Mouse (Mus musculus): ENCODE measurements around the gene Gm20532. TPM values are rescaled to one million over a fixed set of nuclear protein-coding genes. Genes with fewer than 3 reads are reported as not detected.

Gene Gm20532
- under 1 TPM in 1 of 2 experiments, not detected in 1; 0.36 TPM for total RNA-seq (2021)

- peak; percentile 71 to 76 for DNase-seq
- intact Hi-C loops (cut with DNase I), result no loop called here
These were observed at the start of gene Gm20532 for GRCm38 (mm10) chr2:26586294-26587043. Gene Gm20532 (plus strand): TSS chr2:26586639.

GRCm38 (mm10) chr2:26539516-26539915 is 46.9 kb upstream of the Gm20532 start:
- intact Hi-C loops (cut with DNase I), result no loop called here
- DNase-seq, result no peak

- intact Hi-C loops (cut with DNase I), result no loop called here
- no peak for DNase-seq
These were observed 45.7 kb upstream of the Gm20532 start for GRCm38 (mm10) chr2:26540721-26541120.

- intact Hi-C loops (cut with DNase I), result no loop called here
- no peak for DNase-seq
These were observed 45.1 kb upstream of the Gm20532 start for GRCm38 (mm10) chr2:26541258-26541910.

- DNase-seq, result no peak
- intact Hi-C loops (cut with DNase I), result no loop called here
These were observed 43.3 kb upstream of the Gm20532 start for GRCm38 (mm10) chr2:26543155-26543554.

GRCm38 (mm10) chr2:26543768-26544167 is 42.7 kb upstream of the Gm20532 start:
- DNase-seq, result no peak
- intact Hi-C loops (cut with DNase I), result loop anchor here (2.0 kb wide), 1 partner anchor 37 kb away; no protein-coding TSS in a partner anchor

- peak in 1 of 2 experiments; percentile 61 for DNase-seq
- intact Hi-C loops (cut with DNase I), result loop anchor here (2.0 kb wide), 1 partner anchor 37 kb away; no protein-coding TSS in a partner anchor
These were observed 42.2 kb upstream of the Gm20532 start for GRCm38 (mm10) chr2:26544265-26544664.

- peak in 1 of 2 experiments; percentile 55 for DNase-seq
- intact Hi-C loops (cut with DNase I), result no loop called here
These were observed 39.0 kb upstream of the Gm20532 start for GRCm38 (mm10) chr2:26547481-26547880.

GRCm38 (mm10) chr2:26549801-26550200 is 36.6 kb upstream of the Gm20532 start:
- peak in 1 of 2 experiments; percentile 31 for DNase-seq
- intact Hi-C loops (cut with DNase I), result no loop called here

GRCm38 (mm10) chr2:26550205-26550604 is 36.2 kb upstream of the Gm20532 start:
- intact Hi-C loops (cut with DNase I), result no loop called here
- peak in 1 of 2 experiments; percentile 34 for DNase-seq

- DNase-seq, result no peak
- intact Hi-C loops (cut with DNase I), result no loop called here
These were observed 35.7 kb upstream of the Gm20532 start for GRCm38 (mm10) chr2:26550777-26551176.

- intact Hi-C loops (cut with DNase I), result no loop called here
- DNase-seq, result no peak
These were observed 35.0 kb upstream of the Gm20532 start for GRCm38 (mm10) chr2:26551446-26551845.

- intact Hi-C loops (cut with DNase I), result no loop called here
- no peak for DNase-seq
These were observed 34.4 kb upstream of the Gm20532 start for GRCm38 (mm10) chr2:26552066-26552465.

GRCm38 (mm10) chr2:26553904-26554303 is 32.5 kb upstream of the Gm20532 start:
- intact Hi-C loops (cut with DNase I), result no loop called here
- no peak for DNase-seq

GRCm38 (mm10) chr2:26555076-26555475 is 31.4 kb upstream of the Gm20532 start:
- DNase-seq, result peak; percentile 63 to 66
- intact Hi-C loops (cut with DNase I), result no loop called here

GRCm38 (mm10) chr2:26556535-26556993 is 29.9 kb upstream of the Gm20532 start:
- intact Hi-C loops (cut with DNase I), result no loop called here
- DNase-seq, result peak; percentile 61 to 70

- intact Hi-C loops (cut with DNase I), result loop anchor here (2.0 to 10.0 kb wide), 3 partner anchors 86 to 408 kb away; no protein-coding TSS in a partner anchor
- DNase-seq, result no peak
These were observed 25.9 kb upstream of the Gm20532 start for GRCm38 (mm10) chr2:26560506-26560905.

- intact Hi-C loops (cut with DNase I), result loop anchor here (1.0 to 10.0 kb wide), 4 partner anchors 87 to 409 kb away; no protein-coding TSS in a partner anchor
- peak; percentile 71 to 74 for DNase-seq
These were observed 25.0 kb upstream of the Gm20532 start for GRCm38 (mm10) chr2:26561351-26562016.

- peak; percentile 75 to 76 for DNase-seq
- intact Hi-C loops (cut with DNase I), result loop anchor here (5.0 to 10.0 kb wide), 2 partner anchors 241 to 264 kb away; no protein-coding TSS in a partner anchor
These were observed 20.2 kb upstream of the Gm20532 start for GRCm38 (mm10) chr2:26566221-26566620.

GRCm38 (mm10) chr2:26570034-26570433 is 16.4 kb upstream of the Gm20532 start:
- intact Hi-C loops (cut with DNase I), result no loop called here
- DNase-seq, result peak in 1 of 2 experiments; percentile 84

- intact Hi-C loops (cut with DNase I), result loop anchor here (1.0 kb wide), 2 partner anchors 13 to 17 kb away; no protein-coding TSS in a partner anchor
- peak in 1 of 2 experiments; percentile 52 for DNase-seq
These were observed 15.0 kb upstream of the Gm20532 start for GRCm38 (mm10) chr2:26571400-26571799.
